Mouse (Mus musculus) olfactory bulb, adult 2 months (tissue): ENCODE data around the gene Pou2f1.

ENCODE experiments used
- CTCF ChIP-seq: fragments of 200-500 bp; IDR thresholded peaks from 2 replicates; pipeline ENCODE4 v1.5.1; 2012; ENCODE audit warnings: low read depth, mild to moderate bottlenecking, low read length, moderate library complexity; ENCODE audit not compliant: insufficient read depth
- POLR2A ChIP-seq: fragments of 200-500 bp; IDR thresholded peaks from 2 replicates; pipeline ENCODE4 v1.6.1; 2012; ENCODE audit warnings: mild to moderate bottlenecking, low read depth, low read length, moderate library complexity; ENCODE audit not compliant: insufficient read depth

DNA sequence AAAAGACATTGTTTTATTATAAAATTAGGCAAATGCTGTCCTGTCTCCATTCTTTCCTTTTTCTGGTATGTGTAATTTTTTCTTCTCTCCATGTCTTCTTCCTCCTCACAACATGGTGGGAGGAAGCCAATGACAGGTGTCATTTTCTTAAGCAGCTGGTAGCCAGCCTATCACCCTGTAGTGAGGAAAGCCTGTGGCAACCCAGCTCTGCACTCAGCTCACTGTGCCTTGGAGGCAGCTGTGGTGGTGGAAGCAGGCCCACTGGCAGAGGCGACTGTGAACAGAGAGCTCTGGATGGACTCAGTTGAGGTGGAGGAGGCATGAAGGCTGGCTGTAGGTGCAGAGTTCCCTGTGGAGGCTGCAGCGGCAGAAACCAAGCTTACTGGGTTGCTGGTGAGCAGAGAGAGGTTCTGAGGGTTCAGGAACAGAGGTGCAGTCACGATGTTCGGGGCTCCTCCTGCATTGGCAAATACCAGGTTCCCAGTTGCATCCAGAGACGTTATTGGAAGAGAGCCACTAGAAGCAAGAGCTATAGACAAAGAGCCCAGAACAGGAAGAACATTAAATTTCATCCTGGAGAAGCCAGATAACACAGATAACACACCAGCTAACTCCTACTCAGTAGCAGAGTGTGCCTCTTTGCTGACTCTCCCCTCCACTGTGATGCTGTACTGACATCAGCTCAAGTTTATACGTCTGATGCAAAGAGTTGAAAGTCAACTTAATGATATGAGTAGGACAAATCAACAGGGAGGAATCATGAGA is 126.8 kb downstream of the Pou2f1 start:
- TF ChIP-seq CTCF (no peak), POLR2A (no peak)
